Mouse (Mus musculus): Measurements from ENCODE around the gene Coq10a. TPM values are rescaled to one million over a fixed set of nuclear protein-coding genes. Genes with fewer than 3 reads are reported as not detected.

The Coq10a gene
- total RNA-seq, 1 experiment from 2014 or later = 8.1 TPM

DNA sequence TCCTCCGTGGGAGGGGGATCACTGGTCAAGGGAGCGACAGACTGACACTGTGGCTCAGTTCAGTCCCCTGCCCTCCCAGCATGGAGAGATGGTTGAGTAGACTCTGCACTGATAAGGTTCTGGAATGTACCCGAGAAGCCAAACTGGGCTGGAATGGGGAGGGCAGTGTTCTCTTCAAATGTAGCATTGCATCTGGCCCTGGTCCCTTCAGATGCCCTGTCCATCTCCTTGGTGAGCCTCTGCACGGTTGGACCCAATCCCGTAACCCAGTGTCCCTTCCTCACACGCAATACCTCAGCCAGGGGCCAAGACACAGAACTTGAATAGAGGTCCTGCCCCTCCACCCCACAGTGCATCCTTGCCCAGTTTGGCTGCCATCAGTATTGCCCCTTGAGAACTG is 23.1 kb upstream of the Coq10a start:
- no peak for ATAC-seq (replicated peaks in 1 of 2; ENCODE audit: insufficient read depth in 1 of 2, low FRiP score in 2 of 2, low TSS enrichment in 1 of 2, low read depth in 1 of 2, poor library complexity in 2 of 2, severe bottlenecking in 2 of 2)

DNA sequence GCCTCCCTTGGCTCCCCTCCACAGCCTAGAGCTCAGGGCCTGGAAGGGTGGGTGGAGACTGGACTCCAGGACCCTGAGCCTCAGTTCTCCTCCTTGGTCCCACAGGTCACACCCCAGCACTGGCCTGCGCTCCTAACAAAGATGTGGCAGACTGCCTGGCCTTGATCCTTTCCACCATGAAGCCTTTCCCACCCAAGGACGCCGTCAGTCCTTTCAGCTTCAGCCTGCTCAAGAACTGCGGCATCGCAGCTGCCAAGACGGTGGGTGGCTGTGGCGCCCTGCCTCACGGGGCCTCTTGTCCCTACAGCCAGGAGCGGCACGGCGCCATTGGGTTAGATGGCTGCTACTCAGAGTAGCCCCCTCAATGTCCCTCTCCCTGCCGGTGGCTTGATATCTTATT is 21.6 kb upstream of the Coq10a start:
- no peak for ATAC-seq (replicated peaks in 1 of 2; ENCODE audit: insufficient read depth in 1 of 2, low FRiP score in 2 of 2, low TSS enrichment in 1 of 2, low read depth in 1 of 2, poor library complexity in 2 of 2, severe bottlenecking in 2 of 2)

DNA sequence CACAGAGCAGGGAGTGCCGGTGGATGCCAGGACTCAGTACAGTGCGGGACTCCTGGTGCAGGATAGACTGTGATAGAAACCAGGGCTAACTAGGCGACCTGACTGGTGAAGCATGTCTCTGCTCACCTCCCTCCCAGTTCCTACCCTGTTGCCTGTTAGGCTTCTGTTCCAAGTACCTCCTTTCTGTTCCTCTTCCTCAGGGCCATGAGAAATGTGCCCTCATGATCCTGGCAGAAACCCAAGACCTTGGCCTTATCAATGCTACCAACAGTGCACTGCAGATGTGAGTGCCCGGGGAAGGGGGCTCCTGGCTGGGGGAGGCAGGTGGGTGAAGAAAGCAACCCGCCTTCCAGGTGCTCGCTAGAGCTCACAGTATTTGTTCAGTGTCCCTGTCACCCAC is 20.8 kb upstream of the Coq10a start:
- ATAC-seq (replicated peaks in 1 of 2; ENCODE audit: insufficient read depth in 1 of 2, low FRiP score in 2 of 2, low TSS enrichment in 1 of 2, low read depth in 1 of 2, poor library complexity in 2 of 2, severe bottlenecking in 2 of 2) = no peak

DNA sequence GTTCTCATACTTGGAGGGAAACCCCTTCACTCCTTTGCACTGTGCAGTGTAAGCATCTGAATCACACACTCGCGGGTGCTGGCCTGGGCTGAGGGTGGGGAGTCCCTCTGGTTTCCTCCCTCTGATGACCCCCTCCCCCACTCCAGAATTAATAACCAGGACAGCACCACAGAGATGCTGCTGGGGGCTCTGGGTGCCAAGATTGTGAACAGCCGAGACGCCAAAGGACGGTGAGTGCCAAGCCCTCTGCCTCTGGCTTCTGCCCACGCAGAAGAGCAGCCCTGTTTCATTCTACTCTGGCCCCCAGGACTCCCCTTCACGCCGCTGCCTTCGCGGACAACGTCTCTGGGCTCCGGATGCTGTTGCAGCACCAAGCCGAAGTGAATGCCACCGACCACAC is 20.1 kb upstream of the Coq10a start:
- no peak for ATAC-seq (replicated peaks in 1 of 2; ENCODE audit: insufficient read depth in 1 of 2, low FRiP score in 2 of 2, low TSS enrichment in 1 of 2, low read depth in 1 of 2, poor library complexity in 2 of 2, severe bottlenecking in 2 of 2)

DNA sequence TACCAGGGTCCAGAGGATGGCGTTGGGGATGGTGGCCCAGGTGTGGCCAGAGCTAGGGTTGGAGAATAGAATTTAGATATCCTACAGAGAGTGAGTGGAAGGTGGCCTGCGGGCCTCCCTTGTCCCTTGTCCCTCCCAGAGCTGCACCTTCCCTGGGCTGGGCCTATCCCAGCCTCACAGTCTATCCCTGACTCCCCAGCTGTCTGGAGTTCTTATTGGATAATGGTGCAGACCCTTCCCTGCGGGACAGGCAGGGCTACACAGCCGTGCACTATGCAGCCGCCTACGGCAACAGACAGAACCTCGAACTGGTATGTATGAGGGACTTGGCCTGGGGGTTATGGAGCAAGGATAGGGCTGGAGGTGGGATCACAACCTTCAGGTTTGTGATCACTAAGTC is 17.1 kb upstream of the Coq10a start:
- no peak for ATAC-seq (replicated peaks in 1 of 2; ENCODE audit: insufficient read depth in 1 of 2, low FRiP score in 2 of 2, low TSS enrichment in 1 of 2, low read depth in 1 of 2, poor library complexity in 2 of 2, severe bottlenecking in 2 of 2)

DNA sequence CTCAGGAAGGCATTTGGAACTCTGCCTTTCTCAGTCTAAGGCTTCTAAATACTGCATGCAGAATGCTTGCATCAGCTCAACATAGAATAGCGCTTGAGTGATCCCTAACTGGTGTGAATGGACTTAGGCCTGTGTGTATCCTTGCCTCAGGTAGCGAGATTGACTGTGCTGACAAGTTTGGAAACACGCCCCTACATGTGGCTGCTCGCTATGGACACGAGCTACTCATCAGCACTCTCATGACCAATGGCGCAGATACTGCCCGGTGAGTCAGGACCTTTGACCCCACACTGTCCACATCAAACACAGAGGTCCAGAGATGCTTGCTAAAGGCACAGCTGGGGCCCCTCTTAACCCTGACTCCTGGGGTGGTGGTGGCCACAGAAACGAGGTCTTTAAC is 13.7 kb upstream of the Coq10a start:
- ATAC-seq (replicated peaks in 1 of 2; ENCODE audit: insufficient read depth in 1 of 2, low FRiP score in 2 of 2, low TSS enrichment in 1 of 2, low read depth in 1 of 2, poor library complexity in 2 of 2, severe bottlenecking in 2 of 2) = no peak

DNA sequence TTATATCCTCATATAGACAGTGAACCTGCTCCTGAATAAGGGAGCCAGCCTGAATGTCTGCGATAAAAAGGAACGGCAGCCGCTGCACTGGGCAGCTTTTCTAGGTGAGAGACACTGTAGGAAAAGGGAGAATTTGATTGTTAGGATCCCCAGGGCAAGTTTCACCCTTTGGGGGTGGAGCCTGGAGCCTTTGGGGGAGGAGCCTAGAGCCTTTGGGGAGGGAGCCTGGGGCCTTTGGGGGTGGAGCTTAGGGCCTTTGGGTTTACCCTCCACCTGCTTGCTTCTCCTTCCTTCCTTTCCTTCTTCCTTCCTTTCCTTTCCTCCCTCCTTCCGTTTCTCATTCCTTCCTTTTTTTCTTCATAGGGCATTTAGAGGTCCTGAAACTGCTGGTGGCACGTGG is 11.8 kb upstream of the Coq10a start:
- ATAC-seq (replicated peaks in 1 of 2; ENCODE audit: insufficient read depth in 1 of 2, low FRiP score in 2 of 2, low TSS enrichment in 1 of 2, low read depth in 1 of 2, poor library complexity in 2 of 2, severe bottlenecking in 2 of 2) = no peak

DNA sequence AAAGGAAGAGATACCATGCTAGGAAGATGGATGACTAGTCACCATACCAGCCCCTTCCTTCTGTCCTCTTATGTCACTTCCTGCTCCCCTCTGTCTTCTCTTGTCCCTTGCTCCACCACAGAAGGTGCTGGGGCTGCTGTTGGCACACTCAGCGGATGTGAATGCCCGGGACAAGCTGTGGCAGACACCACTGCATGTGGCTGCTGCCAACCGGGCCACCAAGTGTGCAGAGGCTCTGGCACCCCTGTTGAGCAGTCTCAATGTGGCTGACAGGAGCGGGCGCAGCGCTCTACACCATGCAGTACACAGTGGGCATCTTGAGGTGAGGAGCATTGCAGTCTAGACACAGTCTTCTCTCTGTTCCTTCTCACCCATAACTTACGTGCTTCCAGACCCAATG is 10.5 kb upstream of the Coq10a start:
- no peak for ATAC-seq (replicated peaks in 1 of 2; ENCODE audit: insufficient read depth in 1 of 2, low FRiP score in 2 of 2, low TSS enrichment in 1 of 2, low read depth in 1 of 2, poor library complexity in 2 of 2, severe bottlenecking in 2 of 2)

DNA sequence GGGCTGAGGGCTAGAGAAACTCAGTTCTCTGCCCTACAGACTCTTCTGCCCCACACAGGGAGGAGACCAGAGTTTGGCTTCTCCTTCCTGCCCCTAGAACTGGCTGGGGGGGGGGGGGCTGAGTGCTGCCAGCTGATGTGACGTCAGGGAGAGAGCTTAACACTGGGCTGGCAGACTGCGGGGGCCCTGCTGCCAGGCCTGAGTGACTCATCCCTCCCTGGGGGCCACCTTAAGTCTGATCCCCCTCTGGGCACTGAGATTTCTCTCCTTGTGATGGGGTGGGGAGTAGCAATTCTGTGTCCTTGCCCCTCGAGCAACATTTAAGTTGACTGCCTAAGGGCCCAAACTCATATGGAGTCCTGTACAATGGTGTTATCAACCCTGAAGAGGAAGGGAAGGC is 9.7 kb upstream of the Coq10a start:
- no peak for ATAC-seq (replicated peaks in 1 of 2; ENCODE audit: insufficient read depth in 1 of 2, low FRiP score in 2 of 2, low TSS enrichment in 1 of 2, low read depth in 1 of 2, poor library complexity in 2 of 2, severe bottlenecking in 2 of 2)

DNA sequence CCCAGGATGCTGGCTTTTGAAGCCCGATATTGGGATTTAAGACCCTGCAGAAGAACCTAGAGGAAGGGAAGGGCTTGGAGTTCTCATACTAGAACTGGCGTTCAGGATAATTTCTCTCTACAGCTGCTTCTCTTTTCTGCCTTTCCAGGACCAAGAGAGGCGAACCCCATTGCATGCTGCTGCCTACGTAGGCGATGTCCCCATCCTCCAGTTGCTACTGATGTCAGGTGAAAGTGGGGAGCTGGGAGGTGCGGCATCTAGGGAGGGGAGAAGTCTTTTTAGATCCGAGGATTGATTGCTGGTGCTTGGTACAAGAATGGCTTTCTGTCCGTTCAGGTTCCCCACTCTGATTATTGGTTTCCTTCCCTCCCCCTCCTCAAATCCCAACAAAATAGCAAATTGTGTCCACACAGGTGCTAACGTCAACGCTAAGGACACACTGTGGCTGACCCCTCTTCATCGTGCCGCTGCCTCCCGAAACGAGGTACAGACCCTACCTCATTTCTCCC is 9.2 kb upstream of the Coq10a start:
- no peak for ATAC-seq (replicated peaks in 1 of 2; ENCODE audit: insufficient read depth in 1 of 2, low FRiP score in 2 of 2, low TSS enrichment in 1 of 2, low read depth in 1 of 2, poor library complexity in 2 of 2, severe bottlenecking in 2 of 2)

DNA sequence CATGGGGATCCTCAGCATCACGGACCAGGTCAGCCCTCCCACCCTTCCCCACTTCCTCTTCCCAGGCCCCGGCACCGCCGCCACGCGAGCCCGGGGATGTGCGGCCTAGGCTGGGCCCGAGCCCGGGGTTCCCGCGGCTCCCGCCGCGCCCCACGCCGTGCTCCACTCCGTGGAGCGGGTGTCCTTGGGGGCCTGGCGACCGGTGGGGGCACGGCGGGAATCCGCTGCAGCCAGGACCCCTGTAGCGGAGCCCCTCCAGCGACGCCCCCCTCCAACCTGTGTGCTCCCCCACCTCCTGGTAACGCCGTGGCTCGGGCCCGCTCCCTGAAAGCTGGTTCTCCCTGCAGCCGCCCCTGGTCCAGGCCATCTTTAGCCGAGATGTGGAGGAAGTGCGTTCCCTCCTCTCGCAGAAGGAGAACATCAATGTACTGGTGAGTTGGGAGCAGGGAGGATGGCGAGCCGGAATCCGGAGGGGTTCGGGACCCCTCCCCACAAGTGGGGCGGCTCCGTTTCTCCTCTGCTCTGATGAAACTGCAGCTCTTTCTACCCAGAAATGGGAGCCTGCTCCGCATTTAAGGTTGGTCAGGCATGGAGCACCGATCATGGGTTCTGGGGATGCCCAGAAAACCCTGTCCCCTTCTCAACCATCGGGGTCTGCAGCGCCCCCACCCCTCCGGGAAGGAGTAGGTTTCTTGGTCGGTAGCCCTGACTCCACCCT is 8.6 kb upstream of the Coq10a start:
- ATAC-seq (replicated peaks in 1 of 2; ENCODE audit: insufficient read depth in 1 of 2, low FRiP score in 2 of 2, low TSS enrichment in 1 of 2, low read depth in 1 of 2, poor library complexity in 2 of 2, severe bottlenecking in 2 of 2) = 0 out of 4 replicates have a peak, but pooled peaks of 1 of the 2 experiments have one; percentile 15

DNA sequence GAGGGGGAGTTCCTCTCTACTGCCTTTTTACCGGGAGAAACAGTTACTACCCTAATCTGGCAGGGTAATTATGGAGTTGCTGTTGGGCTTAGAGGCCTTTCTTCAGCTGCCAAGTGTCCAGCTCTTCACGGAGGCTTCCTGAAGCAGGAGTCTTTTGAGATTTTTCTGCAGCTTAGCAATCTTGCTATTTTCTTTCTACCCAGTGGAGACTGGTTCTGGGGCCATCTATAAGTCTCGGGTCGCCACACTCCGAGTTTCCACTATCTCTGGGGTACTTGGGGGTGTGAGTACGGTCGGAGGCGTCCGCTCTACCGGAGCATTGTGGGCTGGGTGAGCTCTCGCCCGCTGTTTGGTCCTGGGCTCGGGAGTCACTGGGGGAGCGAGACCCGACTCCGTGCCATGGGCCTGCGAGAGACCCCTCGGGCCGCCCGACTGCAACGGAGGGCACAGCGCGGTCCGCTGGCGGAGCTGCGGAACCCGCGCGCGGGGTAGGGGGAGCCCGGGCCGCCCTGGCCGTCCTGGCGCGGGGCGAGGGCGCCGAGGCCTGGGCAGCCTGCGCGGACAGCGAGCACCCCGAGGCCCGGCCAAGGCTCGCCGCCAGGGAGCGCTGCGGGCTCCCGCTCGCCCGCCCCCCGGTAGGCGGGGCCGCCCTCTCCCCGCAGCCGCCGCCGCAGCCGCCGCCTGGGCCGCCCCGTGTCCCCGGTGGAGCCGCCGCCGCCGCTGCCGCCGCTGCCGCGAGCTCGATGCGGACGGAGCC is 7.8 kb upstream of the Coq10a start, which contains the start of gene Ankrd52:
Ankrd52 (plus strand) TSS at position 661 of the 757 bp plus-strand sequence.
- ATAC-seq (replicated peaks in 1 of 2; ENCODE audit: insufficient read depth in 1 of 2, low FRiP score in 2 of 2, low TSS enrichment in 1 of 2, low read depth in 1 of 2, poor library complexity in 2 of 2, severe bottlenecking in 2 of 2) = peak; percentile 38 to 54

DNA sequence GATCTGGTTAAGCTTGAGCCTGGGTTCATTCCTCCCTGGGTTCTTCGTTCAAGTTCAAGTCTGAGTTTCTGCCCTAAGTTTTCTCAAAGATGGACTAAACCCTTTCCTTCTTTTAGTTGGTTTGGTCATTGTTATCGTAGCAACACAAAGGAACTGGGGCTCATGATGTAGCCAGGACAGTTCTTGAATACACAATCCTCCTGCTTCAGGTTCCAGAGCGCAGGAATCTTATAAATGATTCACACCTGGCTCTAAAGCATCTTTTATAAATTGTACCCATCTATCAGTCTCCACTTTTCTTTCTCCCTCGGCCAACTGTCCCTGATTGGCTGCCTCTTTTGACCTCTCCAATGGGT is 7.3 kb upstream of the Coq10a start:
- no peak for ATAC-seq (replicated peaks in 1 of 2; ENCODE audit: insufficient read depth in 1 of 2, low FRiP score in 2 of 2, low TSS enrichment in 1 of 2, low read depth in 1 of 2, poor library complexity in 2 of 2, severe bottlenecking in 2 of 2)

DNA sequence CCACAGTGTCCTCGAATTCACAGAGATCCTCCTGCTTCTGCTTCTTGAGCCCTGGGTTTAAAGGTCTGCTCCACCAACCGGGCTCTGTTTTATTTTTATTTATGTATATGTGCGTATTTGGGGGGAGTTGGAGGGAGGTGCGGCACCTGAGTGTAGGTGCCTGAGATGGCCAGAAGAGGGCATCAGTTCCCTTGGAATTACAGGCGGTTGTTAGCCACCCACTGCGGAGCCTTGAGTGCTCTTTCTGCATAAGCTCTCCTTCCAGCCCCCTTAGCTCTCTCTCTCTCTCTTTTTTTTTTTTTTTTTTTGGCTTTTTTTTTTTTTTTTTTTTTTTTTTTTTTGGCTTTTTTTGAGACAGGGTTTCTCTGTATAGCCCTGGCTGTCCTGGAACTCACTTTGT is 5.6 kb upstream of the Coq10a start:
- ATAC-seq (replicated peaks in 1 of 2; ENCODE audit: insufficient read depth in 1 of 2, low FRiP score in 2 of 2, low TSS enrichment in 1 of 2, low read depth in 1 of 2, poor library complexity in 2 of 2, severe bottlenecking in 2 of 2) = no peak

DNA sequence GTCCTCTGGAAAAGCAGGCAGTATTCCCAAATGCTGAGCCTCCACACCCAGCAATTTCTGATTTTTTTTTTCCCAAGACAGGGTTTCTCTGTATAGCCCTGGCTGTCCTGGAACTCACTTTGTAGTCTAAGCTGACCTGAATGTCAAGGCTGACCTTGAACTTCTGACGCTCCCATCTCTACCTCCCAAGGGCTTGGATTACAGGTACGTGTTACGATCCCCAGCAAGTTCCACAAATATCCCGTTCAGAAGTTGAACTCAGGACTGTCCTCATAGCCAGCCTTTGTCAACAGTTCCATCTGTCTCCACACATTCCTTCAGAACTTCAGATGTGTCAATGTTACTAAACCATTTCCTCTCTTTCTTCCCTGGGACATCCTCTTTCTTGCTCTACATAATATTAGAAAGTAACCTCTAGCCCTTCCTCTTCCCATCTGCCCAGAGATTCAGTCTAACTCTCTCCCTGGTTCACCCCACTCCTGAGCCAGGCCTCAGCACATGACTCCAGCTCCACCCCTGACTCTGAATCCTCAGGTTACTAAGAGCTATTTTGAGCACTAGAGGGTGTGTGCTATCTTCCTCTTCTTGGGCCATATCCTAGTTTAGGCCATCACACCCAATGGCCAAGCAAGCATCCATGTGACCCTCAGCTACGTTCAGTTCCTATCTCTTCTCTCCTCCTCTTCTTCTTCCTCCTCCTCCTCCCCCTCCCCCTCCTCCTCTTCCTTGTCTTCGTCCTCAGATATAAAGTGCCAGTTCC is 4.4 kb upstream of the Coq10a start:
- ATAC-seq (replicated peaks in 1 of 2; ENCODE audit: insufficient read depth in 1 of 2, low FRiP score in 2 of 2, low TSS enrichment in 1 of 2, low read depth in 1 of 2, poor library complexity in 2 of 2, severe bottlenecking in 2 of 2) = no peak; a peak in 1 of 4 replicates

DNA sequence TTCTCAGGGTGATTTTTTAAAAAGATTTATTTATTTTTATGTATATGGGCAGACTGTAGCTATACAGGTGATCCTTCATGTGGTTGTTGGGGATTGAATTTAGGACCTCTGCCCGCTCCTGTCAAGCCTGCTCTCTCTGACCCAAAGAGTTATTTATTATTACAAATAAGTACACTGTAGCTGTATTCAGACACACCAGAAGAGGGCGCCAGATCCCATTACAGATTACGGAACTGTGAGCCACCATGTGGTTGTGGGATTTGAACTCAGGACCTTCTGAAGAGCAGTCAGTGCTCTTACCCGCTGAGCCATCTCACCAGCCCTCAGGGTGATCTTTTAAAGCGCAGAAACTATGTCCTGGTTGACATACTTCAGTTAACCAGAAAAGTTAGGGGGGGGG is 3.3 kb upstream of the Coq10a start:
- no peak for ATAC-seq (replicated peaks in 1 of 2; ENCODE audit: insufficient read depth in 1 of 2, low FRiP score in 2 of 2, low TSS enrichment in 1 of 2, low read depth in 1 of 2, poor library complexity in 2 of 2, severe bottlenecking in 2 of 2)

DNA sequence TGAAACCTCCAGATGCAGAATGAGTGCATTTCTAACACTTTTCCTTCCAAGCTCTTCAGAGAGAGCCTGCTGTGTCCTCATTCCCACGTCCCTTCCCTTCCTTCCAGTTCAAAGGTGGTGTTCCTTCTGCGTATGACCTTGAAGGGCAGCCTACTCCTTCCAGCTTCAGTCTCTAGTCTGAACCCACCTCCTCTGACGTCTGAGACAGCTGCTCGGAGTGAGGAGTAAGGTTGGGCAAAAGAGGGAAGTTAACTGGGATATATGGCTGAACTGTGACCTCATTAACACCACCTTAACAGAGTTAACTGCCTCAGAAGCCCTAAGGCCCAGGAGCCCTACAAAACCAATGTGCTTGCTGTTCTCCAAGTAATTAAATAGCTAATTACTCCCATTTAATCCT is 1.8 kb upstream of the Coq10a start:
- ATAC-seq (replicated peaks in 1 of 2; ENCODE audit: insufficient read depth in 1 of 2, low FRiP score in 2 of 2, low TSS enrichment in 1 of 2, low read depth in 1 of 2, poor library complexity in 2 of 2, severe bottlenecking in 2 of 2) = no peak

DNA sequence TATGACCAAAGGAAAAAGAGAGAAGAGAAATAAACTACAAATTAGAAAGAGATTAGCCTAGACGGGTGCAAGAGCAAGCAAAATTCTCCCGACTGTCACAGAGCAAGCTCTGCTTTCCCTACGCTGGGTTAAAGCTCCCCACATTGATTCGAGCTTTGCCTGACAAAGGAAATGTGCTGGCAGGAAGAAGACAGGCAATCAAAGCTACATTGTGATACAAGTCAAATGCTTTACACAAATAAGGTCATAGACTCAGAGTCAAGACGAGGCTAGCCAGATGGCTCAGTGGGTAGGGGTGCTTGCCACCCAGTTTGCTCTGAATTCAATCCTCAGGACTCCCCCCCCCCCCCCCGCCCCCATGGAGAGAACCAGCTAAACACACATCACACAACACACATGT is 1.2 kb upstream of the Coq10a start:
- ATAC-seq (replicated peaks in 1 of 2; ENCODE audit: insufficient read depth in 1 of 2, low FRiP score in 2 of 2, low TSS enrichment in 1 of 2, low read depth in 1 of 2, poor library complexity in 2 of 2, severe bottlenecking in 2 of 2) = no peak
